Mouse (Mus musculus) midbrain, postnatal 0 days (tissue): ENCODE measurements around the gene Arhgap27. TPM values are rescaled to one million over a fixed set of nuclear protein-coding genes. Genes with fewer than 3 reads are reported as not detected.

Experiments used
- ATAC-seq: fragments of 200-750 bp; cut with Nextera tagmentation; 2 replicates; pipeline ENCODE4 v1.8.0; 2017; ENCODE audit warnings: moderate number of reproducible peaks, mild to moderate bottlenecking, moderate TSS enrichment, moderate library complexity; ENCODE audit not compliant: low FRiP score
- DNase-seq: peaks from one replicate; pipeline ENCODE4 v3.0.0-alpha.2; 2015; ENCODE audit warnings: low spot score
- H3K27ac ChIP-seq: fragments of 300-500 bp; sonication (generic); 2 replicates; pipeline ENCODE4 v1.5.1; 2014; ENCODE audit warnings: low read depth, mild to moderate bottlenecking, low read length, mixed read lengths
- H3K27me3 ChIP-seq: fragments of 300-500 bp; sonication (generic); 2 replicates; pipeline ENCODE4 v1.6.1; 2014; ENCODE audit warnings: low read length, control low read depth, mixed read lengths; ENCODE audit not compliant: insufficient read depth
- H3K36me3 ChIP-seq: fragments of 300-500 bp; sonication (generic); 2 replicates; pipeline ENCODE4 v1.6.1; 2014; ENCODE audit warnings: low read length, control low read depth, mixed read lengths; ENCODE audit not compliant: insufficient read depth
- H3K4me1 ChIP-seq: fragments of 300-500 bp; sonication (generic); 2 replicates; pipeline ENCODE4 v1.6.1; 2014; ENCODE audit warnings: mild to moderate bottlenecking, control low read depth, antibody characterized with exemption, low read length, mixed read lengths; ENCODE audit not compliant: insufficient read depth
- H3K4me2 ChIP-seq: fragments of 300-500 bp; sonication (generic); 2 replicates; pipeline ENCODE4 v1.6.1; 2014; ENCODE audit warnings: low read depth, mild to moderate bottlenecking, low read length, mixed read lengths; ENCODE audit not compliant: poor library complexity, severe bottlenecking
- H3K4me3 ChIP-seq: fragments of 300-500 bp; sonication (generic); 2 replicates; pipeline ENCODE4 v1.5.1; 2014; ENCODE audit warnings: low read depth, mild to moderate bottlenecking, low read length, moderate library complexity
- H3K9ac ChIP-seq: fragments of 300-500 bp; sonication (generic); replicated peaks from 2 replicates; pipeline ENCODE4 v1.6.1; 2014; ENCODE audit warnings: mild to moderate bottlenecking, low read length, moderate library complexity, mixed read lengths; ENCODE audit not compliant: poor library complexity, severe bottlenecking
- H3K9me3 ChIP-seq: fragments of 300-500 bp; sonication (generic); 2 replicates; pipeline ENCODE4 v1.6.1; 2016; ENCODE audit warnings: low read length, control low read depth
- CTCF ChIP-seq: IDR thresholded peaks from 2 replicates; pipeline ENCODE4 v1.5.1; 2016; ENCODE audit warnings: antibody characterized with exemption, mild to moderate bottlenecking
- WGBS: fragments of 180-500 bp; shearing (Covaris S2); extraction: QIAGEN DNeasy Blood & Tissue Kit; methylation state at CpG from one replicate; pipeline ENCODE4 v1.1.7; 2014; 5-methylcytosine and 5-hydroxymethylcytosine counted together
- polyA plus RNA-seq: library from polyadenylated mRNA; unstranded; fragments of >200 nt; fragmentation: Nextera tagmentation; extraction: Ambion mirVana; gene quantifications from 2 replicates; pipeline ENCODE4 v1.2.1, GENCODE M21; 2015
- total RNA-seq: library from RNA; depleted of rRNA; stranded (reverse); fragments of >200 nt; gene quantifications from 2 replicates; pipeline ENCODE4 v1.2.3, GENCODE M21; 2014

Gene Arhgap27
- total and polyA plus RNA-seq, 2 experiments from 2014 or later = 4.9 to 7.9 TPM

- H3K4me3 ChIP-seq = peak overlapping the region; percentile 42; the same call in 1 of the 2 replicates
- 4% methylated on average over 25 of the region's 25 CpGs for WGBS
Measured at GRCm38 (mm10) chr11:103361396-103362053, 2.0 kb downstream of the Arhgap27 start.

GRCm38 (mm10) chr11:103360661-103361081, 2.8 kb downstream of the Arhgap27 start:
- TF ChIP-seq CTCF = no peak
- Histone ChIP-seq H3K4me3 (peak overlapping the region; percentile 42), H3K4me1 (peaks cover 12% of the 10 kb centered on the region; the same call in 1 of the 2 replicates), H3K9me3 (no peaks in the 10 kb centered on the region), H3K27me3 (peaks cover 37% of the 10 kb centered on the region), H3K36me3 (no peaks in the 10 kb centered on the region), H3K4me2 (peak overlapping the region; percentile 67), H3K27ac (no peak overlapping the region), H3K9ac (peak overlapping the region; percentile 36)
- DNase-seq = no peak
- no peak; the same call in 1 of the 2 replicates for ATAC-seq
- WGBS = 4% methylated on average over 42 of the region's 48 CpGs

More at GRCm38 (mm10) chr11:103361396-103362053, 2.0 kb downstream of the Arhgap27 start:
- no peak overlapping the region for H3K9ac ChIP-seq
- peaks cover 9% of the 10 kb centered on the region; the same call in 1 of the 2 replicates for H3K4me1 ChIP-seq
- H3K36me3 ChIP-seq = peaks cover 5% of the 10 kb centered on the region; the same call in 1 of the 2 replicates
- TF ChIP-seq CTCF = no peak
- DNase-seq = no peak
- no peaks in the 10 kb centered on the region for H3K9me3 ChIP-seq
- H3K4me2 ChIP-seq = peak overlapping the region; percentile 66
- peaks cover 41% of the 10 kb centered on the region for H3K27me3 ChIP-seq
- ATAC-seq = no peak
- H3K27ac ChIP-seq = no peak overlapping the region

GRCm38 (mm10) chr11:103359841-103360641, 3.5 kb downstream of the Arhgap27 start:
- peak; percentile 74 for TF ChIP-seq CTCF
- Histone ChIP-seq H3K4me1 (peaks cover 12% of the 10 kb centered on the region; the same call in 1 of the 2 replicates), H3K9ac (peak overlapping the region; percentile 36), H3K27me3 (peaks cover 37% of the 10 kb centered on the region), H3K9me3 (no peaks in the 10 kb centered on the region), H3K4me2 (peak overlapping the region; percentile 67), H3K36me3 (no peaks in the 10 kb centered on the region), H3K4me3 (peak overlapping the region; percentile 42), H3K27ac (no peak overlapping the region)
- DNase-seq = peak; percentile 77
- no peak; the same call in 1 of the 2 replicates for ATAC-seq
- WGBS = 2% methylated on average over 55 of the region's 60 CpGs

- ATAC-seq = no peak
- Histone ChIP-seq H3K4me2 (peak overlapping the region; percentile 13; the same call in 1 of the 2 replicates), H3K4me1 (peaks cover 12% of the 10 kb centered on the region; the same call in 1 of the 2 replicates), H3K27me3 (peaks cover 30% of the 10 kb centered on the region), H3K27ac (no peak overlapping the region), H3K36me3 (no peaks in the 10 kb centered on the region), H3K9ac (no peak overlapping the region), H3K4me3 (no peak overlapping the region), H3K9me3 (no peaks in the 10 kb centered on the region)
- DNase-seq = peak; percentile 78
- TF ChIP-seq CTCF = peak; percentile 85
- 0% methylated on average over 22 of the region's 22 CpGs for WGBS
Measured at GRCm38 (mm10) chr11:103359122-103359521, 4.4 kb downstream of the Arhgap27 start.

GRCm38 (mm10) chr11:103358316-103358715, 5.2 kb downstream of the Arhgap27 start:
- ATAC-seq = no peak
- H3K27me3 ChIP-seq = peaks cover 26% of the 10 kb centered on the region
- TF ChIP-seq CTCF = no peak

More at GRCm38 (mm10) chr11:103358316-103358715, 5.2 kb downstream of the Arhgap27 start:
- Histone ChIP-seq H3K9me3 (no peaks in the 10 kb centered on the region), H3K9ac (no peak overlapping the region), H3K27ac (no peak overlapping the region), H3K4me1 (peaks cover 12% of the 10 kb centered on the region; the same call in 1 of the 2 replicates), H3K36me3 (no peaks in the 10 kb centered on the region), H3K4me3 (no peak overlapping the region), H3K4me2 (no peak overlapping the region)
- 59% methylated on average over 4 of the region's 4 CpGs for WGBS
- DNase-seq = no peak
